Mouse (Mus musculus) heart, postnatal 0 days (tissue): ENCODE results near the gene Cnot3.
A peak's percentile ranks its signal among the peaks of the same experiment; 100 is the strongest.

ENCODE experiments used
- CTCF ChIP-seq: IDR thresholded peaks from 2 replicates; pipeline ENCODE4 v1.5.1; 2016; ENCODE audit warnings: antibody characterized with exemption, control low read depth, low read depth
- EP300 ChIP-seq: IDR thresholded peaks from 2 replicates; pipeline ENCODE4 v1.6.1; 2016; ENCODE audit warnings: antibody characterized with exemption, low read depth

GRCm38 (mm10) chr7:3606798-3607197 lies 38.3 kb upstream of the Cnot3 start:
- peak; percentile 75 for TF ChIP-seq CTCF
- no peak for TF ChIP-seq EP300
